Mouse (Mus musculus) 416B (cell line): ENCODE results near the gene Upk3b.

ENCODE experiments used
- DNase-seq: peaks from one replicate; pipeline ENCODE4 v3.0.0; 2011; ENCODE audit warnings: low read depth

Upk3b gene

DNA sequence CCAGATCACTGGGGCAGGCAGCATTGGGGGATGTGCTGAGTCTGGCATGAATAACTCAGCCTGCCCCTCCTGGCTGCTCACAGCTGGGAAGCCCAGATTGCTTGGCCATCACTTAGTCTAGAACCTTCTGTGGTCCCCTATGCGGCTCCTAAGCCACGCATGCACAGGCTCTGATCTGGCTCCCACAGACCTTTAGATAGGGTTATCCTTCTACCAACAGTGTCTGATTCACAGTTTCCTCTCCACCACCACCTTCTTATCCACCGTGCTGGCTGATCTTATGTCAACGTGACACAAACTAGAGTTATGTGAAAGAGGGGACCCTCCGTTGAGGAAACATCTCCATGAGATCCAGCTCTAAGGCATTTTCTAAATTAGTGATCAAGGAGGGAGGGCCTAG is 36.8 kb downstream of the Upk3b start:
- peak; percentile 59 for DNase-seq

DNA sequence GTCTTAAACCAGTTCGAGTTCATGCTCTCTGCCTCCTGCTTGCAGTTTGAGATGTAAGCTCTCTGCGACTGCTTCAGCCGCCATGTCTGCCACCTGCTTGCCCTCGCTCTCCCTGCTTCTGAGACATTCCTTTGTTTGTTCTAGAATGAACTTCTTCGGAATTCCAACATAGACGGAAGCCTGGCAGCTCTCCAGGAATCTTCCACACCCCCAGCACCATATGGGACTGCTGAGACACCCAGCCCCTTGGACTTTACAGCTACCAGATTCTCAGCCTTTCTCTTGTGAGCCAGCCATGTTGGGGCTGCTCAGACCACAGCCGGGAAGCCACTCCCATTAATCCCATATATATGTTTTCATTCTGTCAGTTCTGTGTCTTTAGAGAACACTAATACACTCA is 38.0 kb downstream of the Upk3b start:
- no peak for DNase-seq

DNA sequence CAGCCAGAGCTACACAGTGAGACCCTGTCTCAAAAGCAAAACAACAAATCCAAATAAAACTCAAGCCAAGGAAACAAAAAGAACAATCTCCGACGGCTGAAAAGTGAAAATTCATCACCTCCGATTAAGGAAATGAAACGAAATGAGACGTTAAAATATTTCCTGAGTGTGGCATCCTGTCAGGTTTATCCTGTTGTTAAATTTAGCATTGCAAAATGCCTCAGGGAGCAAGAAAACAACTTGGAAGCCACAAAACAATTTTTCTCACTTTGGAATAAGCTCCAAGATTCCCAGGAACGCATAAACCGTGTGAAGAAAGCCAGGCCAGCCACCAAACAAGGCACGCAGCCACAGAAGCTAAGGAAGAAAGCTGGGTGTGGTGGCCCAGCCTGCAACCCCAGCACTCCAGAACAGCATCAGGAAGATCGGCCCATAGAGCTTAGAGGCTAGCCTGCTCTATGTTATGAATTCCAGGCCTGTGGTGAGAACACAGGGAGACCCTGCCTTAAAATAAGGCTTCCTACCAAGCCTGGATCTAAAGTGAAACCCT is 38.8 kb downstream of the Upk3b start:
- peak; percentile 31 for DNase-seq

DNA sequence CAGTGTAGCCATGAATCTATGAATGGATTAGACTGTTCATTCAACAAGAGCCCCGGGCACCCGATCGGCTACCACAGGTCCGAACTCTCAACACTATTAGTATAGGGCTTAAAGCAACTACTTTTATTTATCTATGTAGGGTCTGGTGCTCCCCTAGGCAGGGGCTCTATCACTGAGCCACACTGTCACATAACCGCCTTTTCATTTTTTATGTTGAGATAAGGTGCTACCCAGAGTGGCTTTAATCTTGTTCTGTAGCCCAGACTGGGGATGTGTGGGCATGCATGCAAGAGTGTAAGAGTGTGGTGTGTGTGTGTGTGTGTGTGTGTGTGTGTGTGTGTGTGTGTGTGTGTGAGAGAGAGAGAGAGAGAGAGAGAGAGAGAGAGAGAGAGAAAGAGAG is 39.8 kb downstream of the Upk3b start:
- no peak for DNase-seq

DNA sequence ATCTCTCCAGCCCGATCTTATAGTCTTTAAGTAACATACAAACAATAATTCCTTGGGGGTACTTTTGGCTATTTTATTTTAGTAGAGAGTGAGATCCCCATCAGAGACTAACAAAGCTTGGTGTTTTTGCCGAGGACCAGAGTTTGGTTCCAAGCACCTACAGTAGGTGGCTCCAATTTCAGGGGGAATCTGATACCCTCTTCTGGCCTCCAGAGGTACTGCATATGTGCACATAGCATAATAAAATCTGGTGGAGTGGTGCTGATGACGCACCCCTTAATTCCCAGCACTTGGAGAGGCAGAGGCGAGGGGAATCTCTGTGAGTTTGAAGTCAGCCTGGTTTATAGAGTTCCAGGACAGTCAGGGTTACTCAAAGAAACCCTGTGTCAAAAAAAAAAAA is 44.0 kb downstream of the Upk3b start:
- DNase-seq, result peak; percentile 47

DNA sequence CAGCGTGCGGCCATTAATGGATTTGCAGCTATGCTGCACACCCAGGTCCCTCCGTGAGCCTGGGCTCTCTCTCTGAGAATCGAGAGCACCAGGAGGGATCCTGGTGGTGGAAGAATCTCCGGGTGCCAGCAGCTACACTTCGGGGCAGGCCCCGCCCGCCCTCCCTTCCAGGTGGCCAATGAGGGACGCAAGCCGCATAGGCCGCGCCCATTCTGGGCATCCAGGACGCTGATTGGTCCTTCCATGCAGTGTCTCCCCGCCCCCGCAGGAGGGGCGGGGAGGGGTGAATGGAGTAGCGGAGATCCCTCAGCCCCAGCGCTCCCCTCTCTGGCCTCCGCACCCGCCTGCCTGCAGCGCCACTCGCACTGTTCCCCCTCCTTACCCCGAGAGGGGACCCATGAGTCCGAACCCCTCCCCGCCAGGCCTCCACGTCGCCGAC is 45.4 kb downstream of the Upk3b start, which contains the start of gene Rasa4:
Gene Rasa4, plus strand, starts transcription at position 248 of the 439 bp plus-strand sequence.
- DNase-seq, result peak; percentile 94

DNA sequence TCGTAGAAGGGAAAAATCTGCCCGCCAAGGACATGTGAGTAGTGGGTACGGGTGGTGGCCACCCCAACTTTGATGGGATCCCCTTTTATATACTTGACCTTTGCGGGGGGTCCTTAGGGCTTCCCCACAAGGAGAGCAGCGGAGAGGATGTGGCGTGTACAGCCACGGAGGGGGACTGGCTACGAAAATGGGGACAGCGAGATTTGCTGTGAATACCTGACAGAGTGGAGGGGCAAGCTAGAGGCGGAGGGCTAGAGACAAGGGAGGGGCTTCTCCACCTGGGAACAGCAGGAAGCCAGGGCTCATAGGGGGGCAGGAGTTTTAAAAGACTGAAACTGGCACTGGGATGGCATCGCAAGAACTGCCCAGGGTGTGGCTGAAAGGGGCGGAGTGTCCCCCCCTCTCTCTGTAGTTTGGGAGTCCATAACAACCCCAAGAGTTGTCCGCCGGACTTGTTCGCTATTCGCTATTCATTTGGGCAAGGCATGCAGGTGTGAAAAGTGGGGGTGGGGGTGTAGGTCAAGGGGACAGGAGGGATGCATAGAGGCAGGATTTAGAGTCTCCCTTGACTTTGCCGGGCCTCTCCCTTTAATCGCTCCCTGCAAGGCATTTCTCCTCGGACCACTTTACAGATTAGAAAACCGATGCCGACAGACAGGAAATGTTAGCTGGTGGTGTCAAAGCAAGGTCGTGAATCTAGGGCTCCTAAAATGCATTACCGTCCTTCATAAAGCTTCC is 46.0 kb downstream of the Upk3b start:
- DNase-seq, result peak; percentile 52

DNA sequence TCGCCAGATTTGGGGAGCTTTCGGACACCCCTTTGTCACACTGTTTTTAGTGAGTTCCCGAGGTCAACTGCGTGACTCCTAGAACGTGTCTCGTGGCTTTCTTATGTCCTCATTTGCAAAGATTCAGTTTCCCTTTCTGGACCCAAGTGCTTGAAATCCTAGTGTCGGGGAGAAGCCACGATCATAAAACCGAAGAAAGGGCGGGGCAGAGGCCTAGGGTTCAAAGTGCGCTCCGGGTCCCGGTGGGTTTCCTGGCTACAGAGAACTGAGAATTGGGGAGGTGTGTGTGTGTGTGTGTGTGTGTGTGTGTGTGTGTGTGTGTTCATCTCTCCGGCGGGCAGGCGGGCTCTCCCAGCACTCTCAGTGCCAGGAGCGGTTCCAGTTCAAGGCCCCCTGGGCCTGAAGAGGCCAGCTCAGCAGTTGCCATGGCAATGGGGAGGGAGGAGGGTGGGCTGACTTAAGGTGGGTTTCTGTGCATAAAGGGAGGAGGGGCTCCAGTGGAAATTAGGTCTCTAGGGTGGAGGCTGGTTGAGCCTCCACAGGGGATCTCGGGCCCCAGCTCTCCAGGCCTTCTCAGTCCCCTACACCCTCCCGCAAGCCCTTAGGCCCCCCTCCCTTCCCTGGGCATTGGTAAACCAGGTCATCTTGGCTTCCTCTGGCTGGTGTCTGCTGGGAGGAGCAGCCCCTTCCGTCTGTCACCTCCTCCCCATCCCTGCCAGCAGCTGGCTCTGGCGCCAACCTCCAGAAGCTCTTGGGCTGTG is 46.8 kb downstream of the Upk3b start:
- peak; percentile 63 for DNase-seq

DNA sequence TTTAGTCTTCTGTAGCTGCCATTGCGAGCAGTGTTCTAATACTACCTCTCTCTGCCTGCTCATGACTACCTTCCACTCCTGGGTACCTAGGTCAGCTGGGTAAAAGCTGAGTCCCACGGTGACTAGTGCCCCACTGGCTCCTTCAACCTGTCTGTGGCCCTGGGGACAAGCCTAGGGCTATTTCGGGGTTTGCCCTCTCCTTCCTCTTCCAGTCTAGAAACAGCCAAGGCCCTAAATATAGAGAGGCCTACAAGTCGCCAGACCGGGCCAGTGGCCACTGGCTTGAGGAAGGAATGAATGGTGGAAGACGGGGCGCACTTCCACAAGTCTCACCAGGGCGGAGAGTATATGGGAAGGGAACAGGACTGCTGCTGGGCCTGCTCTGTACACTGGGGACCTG is 48.0 kb downstream of the Upk3b start:
- no peak for DNase-seq

DNA sequence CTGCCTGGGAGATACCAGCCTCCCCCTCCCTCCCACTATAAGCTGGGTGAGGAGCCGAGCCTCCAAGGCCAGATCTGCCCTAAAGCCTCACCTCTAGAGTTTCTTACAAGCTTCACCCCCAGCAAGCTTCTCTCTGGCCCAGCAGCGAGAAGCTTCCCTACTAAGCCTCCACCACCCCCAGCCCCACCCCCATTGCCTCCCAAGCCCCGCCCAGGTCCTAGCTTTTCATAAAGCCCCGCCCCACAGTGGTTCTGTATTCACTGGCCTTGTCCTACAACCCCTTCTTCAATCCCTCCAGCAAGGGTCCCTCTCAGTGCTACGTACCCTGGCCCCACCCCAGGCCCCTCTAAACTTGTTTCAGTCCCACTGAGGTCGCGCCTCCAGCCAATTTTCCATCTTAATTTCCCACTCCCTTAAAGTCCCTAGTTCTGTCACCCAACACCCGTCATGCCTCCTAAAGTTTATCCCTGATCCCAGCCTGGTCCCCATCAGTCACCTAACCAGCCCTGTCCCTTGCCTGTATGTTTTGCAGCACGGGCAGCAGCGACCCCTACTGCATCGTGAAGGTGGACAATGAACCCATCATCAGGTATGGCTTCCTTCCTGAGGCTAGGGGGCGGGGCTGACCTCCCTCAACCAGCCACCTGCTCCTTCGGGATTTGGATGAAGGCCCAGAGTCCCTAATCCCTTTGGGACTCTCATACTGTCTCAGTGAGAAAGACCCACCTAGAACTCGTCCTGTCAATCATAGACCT is 50.7 kb downstream of the Upk3b start:
- no peak for DNase-seq

DNA sequence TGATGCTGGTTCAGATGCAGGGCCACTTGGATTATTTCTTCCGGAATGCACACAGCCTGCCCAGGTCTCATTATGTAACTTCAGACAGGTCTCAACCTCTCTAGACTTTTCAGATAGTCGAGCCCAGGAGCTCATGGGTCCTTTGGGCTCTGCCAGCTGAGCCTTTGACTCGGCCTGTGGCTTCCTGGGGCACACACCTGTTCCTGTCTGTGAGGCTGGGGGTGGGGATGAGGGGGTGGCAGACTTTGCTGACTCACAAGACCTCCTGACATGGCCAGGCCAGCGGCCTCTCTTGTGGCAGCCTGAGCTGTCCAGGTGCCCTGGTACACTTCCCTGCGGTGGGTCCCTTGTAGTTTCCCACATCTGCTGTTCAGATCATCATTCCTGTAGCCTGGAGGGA is 53.6 kb downstream of the Upk3b start:
- DNase-seq, result no peak

DNA sequence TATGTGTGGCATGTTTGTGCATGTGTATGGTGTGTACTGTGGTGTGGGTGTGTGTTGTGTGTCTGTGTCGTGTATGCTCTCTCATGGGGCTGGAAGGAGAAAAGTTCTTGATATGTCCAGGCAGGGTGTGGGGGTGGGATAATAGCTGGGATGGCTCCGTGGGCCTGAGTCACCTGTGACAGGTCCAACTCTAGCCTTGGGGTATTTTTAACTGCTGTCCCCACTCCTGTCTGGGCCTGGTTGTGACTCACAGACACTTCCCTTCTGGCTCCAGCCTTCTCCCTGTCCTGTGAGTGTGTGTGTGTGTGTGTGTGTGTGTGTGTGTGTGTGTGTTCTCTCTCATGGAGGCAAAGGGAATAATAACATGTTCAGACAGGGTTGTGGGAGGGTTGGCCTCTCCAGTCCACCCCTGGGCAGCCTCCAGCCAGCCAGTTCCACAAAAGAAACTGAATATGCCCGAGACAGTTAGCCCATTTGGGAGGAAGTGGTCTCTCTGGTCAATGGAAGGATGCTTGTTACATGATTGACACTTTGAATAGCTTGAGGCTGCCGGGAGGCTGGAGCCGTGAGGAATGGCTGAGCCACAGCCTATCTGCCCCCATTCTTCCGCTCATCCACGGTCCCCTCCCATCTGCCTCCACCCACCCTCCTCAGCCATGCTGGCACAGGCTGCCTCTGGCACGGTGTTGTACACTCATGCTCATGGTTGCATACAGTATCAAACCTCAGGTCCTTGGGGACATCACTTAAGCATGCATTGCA is 56.1 kb downstream of the Upk3b start:
- DNase-seq, result peak; percentile 74

DNA sequence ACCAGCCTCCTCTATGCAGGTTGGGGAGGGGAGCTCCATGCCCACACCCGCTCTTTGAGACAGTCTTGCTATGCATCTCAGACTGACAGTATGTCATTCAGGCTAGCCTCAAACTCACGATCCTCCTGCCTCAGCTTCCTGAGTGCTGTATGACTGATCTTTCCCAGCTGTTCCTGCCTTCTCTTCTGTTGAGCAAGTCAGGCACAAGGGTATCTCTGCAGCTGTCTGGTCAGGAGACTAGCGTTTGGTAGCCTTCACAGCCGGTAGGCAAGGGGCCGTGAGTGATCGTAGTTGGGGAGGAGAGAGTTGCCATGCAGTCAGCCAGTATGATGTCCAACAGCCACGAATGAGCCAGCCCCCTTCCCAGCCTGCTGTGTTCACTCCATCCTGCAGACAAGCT is 56.8 kb downstream of the Upk3b start:
- no peak for DNase-seq
